Mouse (Mus musculus): ENCODE data around the gene Hoxa5. TPM values are rescaled to one million over a fixed set of nuclear protein-coding genes. Genes with fewer than 3 reads are reported as not detected.

Hoxa5 gene
- total and polyA plus RNA-seq, 3 experiments: 0.83 to 4.1 (median 1.5) TPM

DNA sequence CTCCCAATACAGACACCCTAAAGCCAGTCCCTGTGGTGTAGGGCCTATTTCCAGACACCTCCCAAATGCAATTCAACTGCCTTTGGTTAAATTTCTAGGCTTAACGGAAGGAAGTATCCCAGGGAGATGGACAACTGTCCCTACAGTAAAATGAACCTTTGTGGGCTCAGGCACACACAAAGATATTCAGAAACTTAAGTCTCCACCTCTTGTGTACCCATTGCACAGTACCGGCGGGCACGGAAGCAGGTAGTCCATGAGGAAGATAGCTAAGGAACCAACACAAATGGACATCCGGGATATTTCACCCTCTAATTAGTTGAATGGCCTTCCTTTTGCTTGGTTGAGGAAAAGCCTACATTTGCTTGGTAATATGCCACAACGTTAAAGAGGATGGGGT is 28.0 kb downstream of the Hoxa5 start:
- Histone ChIP-seq H3K79me2 (replicated peaks; ENCODE audit: control insufficient read depth, extremely low read depth, insufficient read depth, poor library complexity, severe bottlenecking) (no peaks in the 10 kb centered on the region), H3K4me1 (ENCODE audit: control insufficient read depth in 1 of 2, insufficient read depth in 2 of 2) (no peaks in the 10 kb centered on the region), H3K36me3 (replicated peaks in 1 of 2; ENCODE audit: control insufficient read depth in 1 of 2, insufficient read depth in 1 of 2, low read length in 1 of 2) (peaks cover 0 to 3% of the 10 kb centered on the region in 2 experiments), H3K4me3 (replicated peaks in 1 of 3; ENCODE audit: low read depth in 2 of 3, low read length in 2 of 3, poor library complexity in 1 of 3) (no peak overlapping the region), H3K9me3 (replicated peaks; ENCODE audit: low read length) (peaks cover 9% of the 10 kb centered on the region), H3K4me2 (ENCODE audit: insufficient read depth, low read depth, poor library complexity, severe bottlenecking) (no peak overlapping the region), H3K27me3 (replicated peaks) (no peaks in the 10 kb centered on the region), H3K9ac (ENCODE audit: insufficient read depth, low read depth) (no peak overlapping the region), H3K27ac (ENCODE audit: insufficient read depth, low read depth) (no peak overlapping the region)
- DNase-seq (ENCODE audit: extremely low read depth): no peak
- dilution Hi-C loops (cut with MboI; ENCODE audit: extremely low pct_ligation_motif_present, extremely low pct_unique_long_range_greater_than_20kb, low sequenced_read_pairs) (no loop called here), in situ Hi-C loops (cut with MboI; ENCODE audit: low pct_ligation_motif_present, low pct_unique_long_range_greater_than_20kb, low sequenced_read_pairs) (no loop called here)
- no peak for TF ChIP-seq SMC3 (IDR thresholded peaks at IDR 0.05; ENCODE audit: low read depth, low read length)
- TF ChIP-seq POLR2AphosphoS2 (IDR thresholded peaks at IDR 0.05; ENCODE audit: low read depth, low read length): no peak
- TF ChIP-seq USF2 (conservative IDR thresholded peaks at IDR 0.05; ENCODE audit: low read depth, low read length): no peak

DNA sequence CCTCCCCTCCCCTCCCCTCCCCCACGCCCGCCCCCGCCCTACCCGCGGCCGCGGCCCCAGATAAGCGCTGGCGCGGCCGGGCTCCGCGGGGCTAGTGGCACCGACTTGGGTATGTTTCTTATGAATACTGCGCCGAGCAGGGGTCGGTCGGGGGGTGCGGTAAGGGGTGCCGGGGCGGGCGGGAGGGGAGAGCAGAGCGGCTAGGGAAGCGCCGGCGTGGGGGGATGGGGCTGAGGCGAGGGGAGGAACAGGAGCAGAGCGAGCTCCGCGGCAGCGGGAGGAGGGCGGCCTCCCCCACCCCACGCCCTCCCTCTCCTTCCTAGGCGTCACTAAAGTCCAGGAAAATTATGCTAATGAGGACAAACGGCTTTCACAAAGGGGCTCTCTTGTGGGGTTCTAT is 28.5 kb downstream of the Hoxa5 start:
- Histone ChIP-seq H3K4me1 (ENCODE audit: control insufficient read depth in 1 of 2, insufficient read depth in 2 of 2) (no peaks in the 10 kb centered on the region), H3K9me3 (replicated peaks; ENCODE audit: low read length) (peaks cover 9% of the 10 kb centered on the region), H3K79me2 (replicated peaks; ENCODE audit: control insufficient read depth, extremely low read depth, insufficient read depth, poor library complexity, severe bottlenecking) (no peaks in the 10 kb centered on the region), H3K4me3 (replicated peaks in 1 of 3; ENCODE audit: low read depth in 2 of 3, low read length in 2 of 3, poor library complexity in 1 of 3) (no peak overlapping the region), H3K4me2 (ENCODE audit: insufficient read depth, low read depth, poor library complexity, severe bottlenecking) (no peak overlapping the region), H3K36me3 (replicated peaks in 1 of 2; ENCODE audit: control insufficient read depth in 1 of 2, insufficient read depth in 1 of 2, low read length in 1 of 2) (peaks cover 0 to 3% of the 10 kb centered on the region in 2 experiments), H3K9ac (ENCODE audit: insufficient read depth, low read depth) (no peak overlapping the region), H3K27me3 (replicated peaks) (no peaks in the 10 kb centered on the region), H3K27ac (ENCODE audit: insufficient read depth, low read depth) (no peak overlapping the region)
- TF ChIP-seq IRF4 (IDR thresholded peaks at IDR 0.05; ENCODE audit: low read depth, low read length): no peak
- no peak for TF ChIP-seq GABPA (IDR thresholded peaks at IDR 0.05; ENCODE audit: insufficient replicate concordance, low read depth, low read length)
- TF ChIP-seq E2F4 (IDR thresholded peaks at IDR 0.05; ENCODE audit: insufficient replicate concordance, low read depth, low read length): no peak
- TF ChIP-seq MAZ (IDR thresholded peaks at IDR 0.05; ENCODE audit: low read depth, low read length): no peak
- no peak for TF ChIP-seq NELFE (IDR thresholded peaks at IDR 0.05; ENCODE audit: low read depth, low read length)
- no peak for TF ChIP-seq PAX5 (IDR thresholded peaks at IDR 0.05; ENCODE audit: low read length)
- no peak for TF ChIP-seq JUN (IDR thresholded peaks at IDR 0.05; ENCODE audit: insufficient read depth, low read depth, low read length)
- no peak for TF ChIP-seq ZNF384 (IDR thresholded peaks at IDR 0.05; ENCODE audit: low read depth, low read length)
- no peak for TF ChIP-seq ZKSCAN1 (IDR thresholded peaks at IDR 0.05; ENCODE audit: borderline replicate concordance, low read depth, low read length)
- TF ChIP-seq BHLHE40 (IDR thresholded peaks at IDR 0.05; ENCODE audit: low read depth, low read length): no peak
- TF ChIP-seq USF2 (conservative IDR thresholded peaks at IDR 0.05; ENCODE audit: low read depth, low read length): no peak
- TF ChIP-seq MEF2A (IDR thresholded peaks at IDR 0.05; ENCODE audit: borderline replicate concordance, low read depth, low read length): no peak
- no peak for TF ChIP-seq SIN3A (IDR thresholded peaks at IDR 0.05; ENCODE audit: low read length)
- in situ Hi-C loops (cut with MboI; ENCODE audit: low pct_ligation_motif_present, low pct_unique_long_range_greater_than_20kb, low sequenced_read_pairs): no loop called here
- dilution Hi-C loops (cut with MboI; ENCODE audit: extremely low pct_ligation_motif_present, extremely low pct_unique_long_range_greater_than_20kb, low sequenced_read_pairs): no loop called here
- no peak for DNase-seq (ENCODE audit: extremely low read depth)
